Mouse (Mus musculus) hindbrain, postnatal 0 days (tissue): Measurements from ENCODE around the gene BC055324. TPM values are rescaled to one million over a fixed set of nuclear protein-coding genes. Genes with fewer than 3 reads are reported as not detected.
"Not testable (repeated sequence)": the region's sequence is repeated elsewhere in the genome, so short reads cannot be mapped to it uniquely, and the experiment has no call there.

ENCODE experiments used
- ATAC-seq: fragments of 200-750 bp; cut with Nextera tagmentation; 2 replicates; pipeline ENCODE4 v1.8.0; 2017; ENCODE audit warnings: mild to moderate bottlenecking, moderate TSS enrichment, moderate library complexity
- DNase-seq: peaks from one replicate; pipeline ENCODE4 v3.0.0-alpha.2; 2015; ENCODE audit warnings: low spot score
- H3K27ac ChIP-seq: fragments of 300-500 bp; sonication (generic); 2 replicates; pipeline ENCODE4 v1.5.1; 2014; ENCODE audit warnings: mild to moderate bottlenecking
- H3K27me3 ChIP-seq: fragments of 300-500 bp; sonication (generic); 2 replicates; pipeline ENCODE4 v1.6.1; 2014; ENCODE audit warnings: low read length, mixed read lengths; ENCODE audit not compliant: insufficient read depth
- H3K36me3 ChIP-seq: fragments of 300-500 bp; sonication (generic); 2 replicates; pipeline ENCODE4 v1.6.1; 2014; ENCODE audit warnings: low read length, mixed read lengths; ENCODE audit not compliant: insufficient read depth
- H3K4me1 ChIP-seq: fragments of 300-500 bp; sonication (generic); 2 replicates; pipeline ENCODE4 v1.6.1; 2014; ENCODE audit warnings: antibody characterized with exemption, low read length, mixed read lengths; ENCODE audit not compliant: insufficient read depth
- H3K4me2 ChIP-seq: fragments of 300-500 bp; sonication (generic); 2 replicates; pipeline ENCODE4 v1.6.1; 2014; ENCODE audit warnings: low read depth, mild to moderate bottlenecking, low read length, moderate library complexity, mixed read lengths
- H3K4me3 ChIP-seq: fragments of 300-500 bp; sonication (generic); 2 replicates; pipeline ENCODE4 v1.5.1; 2014; ENCODE audit warnings: low read length
- H3K9ac ChIP-seq: fragments of 300-500 bp; sonication (generic); replicated peaks from 2 replicates; pipeline ENCODE4 v1.6.1; 2014; ENCODE audit warnings: mild to moderate bottlenecking, low read length, moderate library complexity, mixed read lengths
- H3K9me3 ChIP-seq: fragments of 300-500 bp; sonication (generic); 2 replicates; pipeline ENCODE4 v1.6.1; 2016; ENCODE audit warnings: low read length, mixed read lengths
- CTCF ChIP-seq: IDR thresholded peaks from 2 replicates; pipeline ENCODE4 v1.5.1; 2016; ENCODE audit warnings: antibody characterized with exemption, control low read depth, low read depth
- WGBS: fragments of 180-500 bp; shearing (Covaris S2); extraction: QIAGEN DNeasy Blood & Tissue Kit; methylation state at CpG from one replicate; pipeline ENCODE4 v1.1.7; 2014; 5-methylcytosine and 5-hydroxymethylcytosine counted together
- polyA plus RNA-seq: library from polyadenylated mRNA; unstranded; fragments of >200 nt; fragmentation: Nextera tagmentation; extraction: Ambion mirVana; gene quantifications from 2 replicates; pipeline ENCODE4 v1.2.1, GENCODE M21; 2015
- total RNA-seq: library from RNA; depleted of rRNA; stranded (reverse); fragments of >200 nt; gene quantifications from 2 replicates; pipeline ENCODE4 v1.2.3, GENCODE M21; 2014; rRNA removed

BC055324 gene
- 6.5 and 6.8 TPM in 2 replicates for total RNA-seq
- 2.2 and 2.7 TPM in 2 replicates for polyA plus RNA-seq

DNA sequence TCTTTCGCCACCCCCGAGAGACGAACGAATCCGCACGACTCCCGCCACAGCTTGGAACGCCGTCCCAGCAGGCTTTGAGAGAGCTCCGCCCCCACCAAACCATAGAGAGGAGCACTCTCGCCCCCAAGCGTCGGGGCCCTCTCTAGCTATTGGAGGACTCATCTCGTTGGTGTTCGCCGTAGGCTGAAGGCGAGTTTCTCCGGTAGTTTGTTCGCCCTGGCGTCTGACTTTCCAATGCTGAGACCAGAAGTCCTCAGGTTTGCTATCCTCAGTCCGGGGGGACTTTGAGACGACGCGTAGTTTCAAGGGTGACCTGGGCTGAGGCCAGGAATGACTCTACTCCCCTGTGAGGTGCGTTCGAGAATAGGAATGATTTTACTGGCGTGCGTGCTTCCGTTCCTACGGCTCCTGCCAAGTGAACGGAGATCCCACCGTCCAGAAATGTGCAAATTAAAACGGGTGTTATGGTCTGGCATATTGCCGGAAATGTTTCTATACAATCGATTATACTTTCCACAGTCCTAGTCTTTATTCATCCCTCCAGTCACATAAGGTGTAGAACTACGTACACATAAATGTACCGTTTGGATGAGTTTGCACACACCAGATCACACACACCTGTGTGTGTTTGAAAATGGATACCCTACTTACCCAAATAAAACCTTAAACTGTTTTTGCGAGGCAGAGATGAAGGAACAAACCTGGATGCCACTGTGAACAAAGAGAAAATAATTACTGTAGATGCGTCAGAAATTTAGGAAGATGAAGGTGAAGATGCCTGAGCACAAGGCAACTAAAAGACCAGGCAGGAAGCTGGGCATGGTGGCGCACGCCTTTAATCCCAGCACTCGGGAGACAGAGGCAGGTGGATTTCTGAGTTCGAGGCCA is at the start of gene BC055324, which contains the start of gene Mettl18:
TSS of gene BC055324 (minus strand) at position 76 of the 888 bp plus-strand sequence.
TSS of gene Mettl18 (plus strand) at position 169 of the 888 bp plus-strand sequence.
- TF ChIP-seq CTCF, result peak; percentile 61

DNA sequence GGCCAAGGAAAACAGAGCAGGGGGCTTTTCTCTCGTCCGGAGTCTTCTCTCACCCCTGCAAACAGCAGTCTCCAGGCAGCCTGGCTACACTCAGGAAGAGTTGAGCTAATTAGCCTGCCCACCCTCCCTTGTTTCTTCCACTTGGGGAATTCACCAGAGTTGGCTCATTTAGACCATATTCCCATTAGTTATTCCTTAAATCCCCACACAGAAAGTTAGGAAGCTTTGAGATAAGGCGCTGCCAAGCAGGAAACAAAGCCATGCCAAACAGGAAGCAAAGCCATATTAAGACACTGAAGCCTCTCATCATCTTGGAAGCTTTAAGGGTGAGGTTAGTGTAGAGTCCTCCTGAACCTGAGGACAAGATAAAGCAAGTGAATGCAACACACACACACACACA is 49.0 kb upstream of the BC055324 start:
- Histone ChIP-seq H3K36me3 (no peaks in the 10 kb centered on the region), H3K27me3 (no peaks in the 10 kb centered on the region), H3K4me2 (no peak overlapping the region), H3K9me3 (no peaks in the 10 kb centered on the region), H3K4me1 (no peaks in the 10 kb centered on the region), H3K9ac (no peak overlapping the region), H3K27ac (no peak overlapping the region), H3K4me3 (no peak overlapping the region)
- no peak for ATAC-seq
- TF ChIP-seq CTCF, result no peak
- 63% methylated on average over 3 of the region's 3 CpGs for WGBS
- DNase-seq, result no peak

More for the DNA sequence above, at the start of gene BC055324, which contains the start of gene Mettl18:
- Histone ChIP-seq H3K36me3 (no peaks in the 10 kb centered on the region), H3K27ac (peak within 1 kb of the TSS; percentile 77), H3K9ac (peak within 1 kb of the TSS; percentile 47), H3K4me2 (peak within 1 kb of the TSS; percentile 67), H3K4me3 (peak within 1 kb of the TSS; percentile 70), H3K9me3 (no peaks in the 10 kb centered on the region), H3K4me1 (no peaks in the 10 kb centered on the region), H3K27me3 (no peaks in the 10 kb centered on the region)
- WGBS, result 2% methylated on average over 43 of the region's 43 CpGs
- peak; percentile 96 for DNase-seq
- peak; percentile 99 for ATAC-seq

DNA sequence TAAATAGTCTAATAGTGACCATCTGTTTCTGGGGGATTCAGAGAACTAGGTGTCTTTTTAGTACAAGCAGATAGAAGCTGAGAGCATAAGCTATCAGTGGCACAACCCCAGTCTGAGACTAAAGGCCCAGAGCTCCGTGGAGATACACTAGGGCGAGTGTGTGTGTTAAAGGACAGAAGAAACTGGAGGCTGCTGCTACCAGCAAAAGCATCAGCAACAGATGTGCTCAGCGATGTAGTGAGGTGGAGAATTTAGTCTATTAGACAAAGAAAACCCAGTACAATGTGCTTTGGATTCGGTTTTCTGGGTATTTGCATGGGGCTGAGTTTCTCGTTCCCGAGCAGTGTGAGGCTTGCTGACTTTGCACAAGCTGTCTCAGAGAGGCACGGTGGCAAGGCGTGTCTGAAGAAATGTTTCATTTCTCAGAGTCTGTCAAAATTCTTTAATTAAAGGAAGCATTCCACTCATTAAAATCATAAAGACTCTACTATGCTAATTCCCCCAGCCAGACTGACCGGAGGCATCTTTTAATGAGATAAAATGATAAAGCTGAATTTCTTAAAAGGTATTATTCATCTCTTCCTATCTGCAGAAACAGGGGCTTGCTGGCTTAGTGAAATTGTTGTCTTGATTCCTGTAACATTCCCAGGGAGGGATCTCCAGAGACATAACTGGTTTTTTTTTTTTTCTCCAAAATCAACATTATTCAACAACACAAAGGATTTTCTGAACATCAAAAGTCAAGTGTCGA is 46.0 kb upstream of the BC055324 start:
- Histone ChIP-seq H3K9me3 (no peaks in the 10 kb centered on the region), H3K4me2 (no peak overlapping the region), H3K27ac (no peak overlapping the region), H3K9ac (no peak overlapping the region), H3K36me3 (no peaks in the 10 kb centered on the region), H3K4me1 (no peaks in the 10 kb centered on the region), H3K27me3 (no peaks in the 10 kb centered on the region), H3K4me3 (no peak overlapping the region)
- TF ChIP-seq CTCF, result no peak
- ATAC-seq, result no peak; the same call in 1 of the 2 replicates
- DNase-seq, result no peak
- WGBS, result 64% methylated on average over 10 of the region's 10 CpGs

DNA sequence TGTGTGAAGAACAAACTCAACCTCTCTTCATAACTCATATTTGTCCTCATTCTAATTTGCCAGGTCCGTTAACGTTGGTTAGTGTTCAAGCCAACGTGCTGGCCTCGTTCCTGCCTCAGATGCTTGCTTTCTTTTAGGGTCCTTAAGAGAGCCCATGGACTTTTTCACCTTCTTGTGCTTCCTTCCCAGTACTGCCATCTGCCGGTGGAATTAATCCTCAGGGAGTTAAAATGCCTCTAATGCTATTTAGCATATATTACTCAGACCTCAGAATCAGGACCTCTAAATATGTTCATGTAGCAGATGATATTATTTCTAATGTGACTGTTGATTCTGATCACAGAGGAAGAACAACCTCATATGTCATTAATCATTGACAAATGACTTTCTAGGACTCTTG is 32.8 kb upstream of the BC055324 start:
- no peak overlapping the region for H3K9ac ChIP-seq
- H3K9me3 ChIP-seq, result no peaks in the 10 kb centered on the region
- no peaks in the 10 kb centered on the region for H3K4me1 ChIP-seq
- 61% methylated on average over 5 of the region's 5 CpGs for WGBS
- H3K4me3 ChIP-seq, result no peak overlapping the region
- H3K27me3 ChIP-seq, result no peaks in the 10 kb centered on the region
- no peak for TF ChIP-seq CTCF
- DNase-seq (no peak), ATAC-seq (no peak)
- no peak overlapping the region for H3K4me2 ChIP-seq
- no peaks in the 10 kb centered on the region for H3K36me3 ChIP-seq
- H3K27ac ChIP-seq, result no peak overlapping the region

DNA sequence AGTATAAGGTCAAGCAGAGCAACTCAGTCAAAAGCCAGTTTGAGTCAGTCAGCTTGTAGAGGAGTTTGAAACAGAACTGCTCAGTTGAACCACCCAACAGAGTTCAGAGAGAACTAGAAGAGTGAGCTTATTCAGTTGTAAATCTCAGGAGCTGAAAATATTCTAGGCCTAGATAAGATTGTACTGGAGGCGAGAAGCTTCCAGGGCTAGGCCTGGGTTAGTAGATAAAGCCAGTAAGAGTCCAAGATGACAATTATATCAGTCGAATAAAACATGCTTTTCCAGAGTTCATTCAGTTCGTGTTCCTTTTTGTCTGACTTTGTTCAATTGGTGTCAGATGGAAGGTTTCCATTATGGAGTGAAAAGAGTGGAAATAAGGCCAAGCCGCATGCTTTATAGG is 31.1 kb upstream of the BC055324 start:
- Histone ChIP-seq H3K4me1 (no peaks in the 10 kb centered on the region), H3K9me3 (no peaks in the 10 kb centered on the region), H3K27ac (no peak overlapping the region), H3K4me3 (no peak overlapping the region), H3K27me3 (no peaks in the 10 kb centered on the region), H3K9ac (no peak overlapping the region), H3K36me3 (no peaks in the 10 kb centered on the region), H3K4me2 (no peak overlapping the region)
- ATAC-seq (no peak), DNase-seq (no peak)
- 87% methylated on average over 4 of the region's 4 CpGs for WGBS
- no peak for TF ChIP-seq CTCF

DNA sequence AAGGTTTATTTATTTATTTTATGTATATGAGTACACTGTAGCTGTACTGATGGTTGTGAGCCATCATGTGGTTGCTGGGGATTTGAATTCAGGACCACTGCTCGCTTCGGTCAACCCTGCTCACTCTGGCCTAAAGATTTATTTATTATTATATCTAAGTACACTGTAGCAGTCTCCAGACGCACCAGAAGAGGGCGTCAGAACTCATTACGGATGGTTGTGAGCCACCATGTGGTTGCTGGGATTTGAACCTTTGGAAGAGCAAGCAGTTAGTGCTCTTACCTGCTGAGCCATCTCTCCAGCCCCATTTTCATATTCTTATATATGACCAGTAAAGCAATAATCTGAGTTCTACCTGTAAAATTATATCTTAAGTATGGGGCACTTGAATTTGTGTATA is 27.5 kb upstream of the BC055324 start:
- H3K9me3 ChIP-seq, DNase-seq, H3K4me3 ChIP-seq, H3K36me3 ChIP-seq, H3K9ac ChIP-seq, ATAC-seq, H3K27ac ChIP-seq, H3K4me1 ChIP-seq, H3K27me3 ChIP-seq, H3K4me2 ChIP-seq: not testable (repeated sequence)
- 85% methylated on average over 5 of the region's 5 CpGs for WGBS

DNA sequence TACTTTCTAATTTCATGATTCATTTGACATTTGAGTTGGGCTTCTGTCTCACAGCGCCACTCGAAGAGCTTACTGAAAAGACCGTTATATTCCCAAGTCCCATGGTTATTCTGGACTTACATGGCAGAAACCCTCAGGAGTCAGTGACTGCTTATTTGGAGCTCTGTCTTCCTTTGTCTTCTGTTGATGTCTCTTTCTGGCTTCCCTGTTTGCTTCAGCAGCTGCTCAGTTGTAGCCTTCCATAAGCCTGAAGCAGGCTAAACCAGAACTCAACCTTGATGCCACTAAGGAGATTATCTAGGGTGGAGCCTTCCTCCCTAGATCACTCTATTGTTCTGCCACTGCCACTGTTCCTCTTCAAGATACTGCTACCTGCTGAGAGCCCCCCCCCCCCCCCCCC is 26.1 kb upstream of the BC055324 start:
- not testable (repeated sequence) for H3K4me2 ChIP-seq, H3K27me3 ChIP-seq, DNase-seq, ATAC-seq, H3K9me3 ChIP-seq, H3K36me3 ChIP-seq, H3K4me1 ChIP-seq, H3K9ac ChIP-seq, H3K27ac ChIP-seq, H3K4me3 ChIP-seq
- 86% methylated on average over 3 of the region's 3 CpGs for WGBS
